Mouse (Mus musculus) embryonic facial prominence, embryonic 11.5 days (tissue): ENCODE measurements around the gene Olfr1378. TPM values are rescaled to one million over a fixed set of nuclear protein-coding genes. Genes with fewer than 3 reads are reported as not detected.

ENCODE experiments used
- ATAC-seq: fragments of 200-750 bp; cut with Nextera tagmentation; replicated peaks from 2 replicates; pipeline ENCODE4 v1.8.0; 2017; ENCODE audit warnings: low read depth; ENCODE audit not compliant: insufficient number of reproducible peaks, low FRiP score, low TSS enrichment
- DNase-seq: peaks from one replicate; pipeline ENCODE4 v3.0.0-alpha.2; 2015; ENCODE audit warnings: low spot score
- H3K27ac ChIP-seq: fragments of 300-500 bp; sonication (generic); replicated peaks from 2 replicates; pipeline ENCODE4 v1.5.1; 2014; ENCODE audit warnings: mild to moderate bottlenecking, low read depth, low read length, control low read depth
- H3K27me3 ChIP-seq: fragments of 300-500 bp; sonication (generic); 2 replicates; pipeline ENCODE4 v1.6.1; 2014; ENCODE audit warnings: mild to moderate bottlenecking, low read length, moderate library complexity, mixed read lengths; ENCODE audit not compliant: control insufficient read depth, insufficient read depth
- H3K36me3 ChIP-seq: fragments of 300-500 bp; sonication (generic); replicated peaks from 2 replicates; pipeline ENCODE4 v1.6.1; 2014; ENCODE audit warnings: low read depth, mild to moderate bottlenecking, low read length, moderate library complexity, mixed read lengths; ENCODE audit not compliant: control insufficient read depth, insufficient read depth
- H3K4me1 ChIP-seq: fragments of 300-500 bp; sonication (generic); 2 replicates; pipeline ENCODE4 v1.6.1; 2014; ENCODE audit warnings: low read length, mixed read lengths; ENCODE audit not compliant: control insufficient read depth, insufficient read depth
- H3K4me2 ChIP-seq: fragments of 300-500 bp; sonication (generic); 2 replicates; pipeline ENCODE4 v1.6.1; 2014; ENCODE audit warnings: low read depth, mild to moderate bottlenecking, control low read depth, low read length, moderate library complexity
- H3K4me3 ChIP-seq: fragments of 300-500 bp; sonication (generic); 2 replicates; pipeline ENCODE4 v1.5.1; 2014; ENCODE audit warnings: low read depth, low read length, control low read depth
- H3K9ac ChIP-seq: fragments of 300-500 bp; sonication (generic); replicated peaks from 2 replicates; pipeline ENCODE4 v1.6.1; 2014; ENCODE audit warnings: mild to moderate bottlenecking, control low read depth, low read length
- H3K9me3 ChIP-seq: fragments of 300-500 bp; sonication (generic); replicated peaks from 2 replicates; pipeline ENCODE4 v1.6.1; 2016; ENCODE audit warnings: mild to moderate bottlenecking, low read length, inconsistent platforms, mixed read lengths; ENCODE audit not compliant: control insufficient read depth
- WGBS: fragments of 180-500 bp; shearing (Covaris S2); extraction: QIAGEN DNeasy Blood & Tissue Kit; methylation state at CpG from one replicate; pipeline ENCODE4 v1.1.7; 2014; 5-methylcytosine and 5-hydroxymethylcytosine counted together
- polyA plus RNA-seq: library from polyadenylated mRNA; unstranded; fragments of >200 nt; fragmentation: Nextera tagmentation; extraction: Ambion mirVana; gene quantifications from 2 replicates; pipeline ENCODE4 v1.2.1, GENCODE M21; 2014

Gene Olfr1378
- polyA plus RNA-seq, 1 experiment from 2014 or later = not detected

DNA sequence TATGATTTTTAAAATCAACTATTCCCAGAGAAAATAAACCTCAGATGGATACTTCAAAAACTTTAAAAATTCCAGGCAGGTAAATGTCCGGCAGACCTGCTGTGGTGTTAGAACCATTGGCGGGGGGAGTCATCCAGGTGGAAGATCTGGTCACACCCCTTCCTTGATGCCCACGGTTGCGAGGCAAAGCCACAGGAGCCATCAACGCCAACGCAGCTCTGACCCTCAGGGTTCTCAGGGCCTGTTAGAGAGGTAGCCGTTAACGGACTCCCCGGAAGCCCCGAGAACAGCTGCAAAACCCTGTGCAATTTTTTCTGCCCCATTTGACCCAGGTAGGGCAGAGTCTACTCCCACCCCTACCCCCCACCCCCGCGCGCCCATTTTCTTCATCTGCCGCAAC is 22.8 kb upstream of the Olfr1378 start, which contains the start of gene 4933414I15Rik:
Gene 4933414I15Rik, minus strand, starts transcription at position 260 of the 400 bp plus-strand sequence.
- ATAC-seq = no peak
- no peaks in the 10 kb centered on the region for H3K9me3 ChIP-seq
- H3K4me3 ChIP-seq = no peak within 1 kb of the TSS
- H3K4me1 ChIP-seq = no peaks in the 10 kb centered on the region
- no peak within 1 kb of the TSS for H3K4me2 ChIP-seq
- H3K9ac ChIP-seq = no peak within 1 kb of the TSS
- H3K27me3 ChIP-seq = no peaks in the 10 kb centered on the region
- no peak for DNase-seq
- 76% methylated on average over 14 of the region's 14 CpGs for whole genome bisulfite sequencing
- no peak within 1 kb of the TSS for H3K27ac ChIP-seq
- no peaks in the 10 kb centered on the region for H3K36me3 ChIP-seq

DNA sequence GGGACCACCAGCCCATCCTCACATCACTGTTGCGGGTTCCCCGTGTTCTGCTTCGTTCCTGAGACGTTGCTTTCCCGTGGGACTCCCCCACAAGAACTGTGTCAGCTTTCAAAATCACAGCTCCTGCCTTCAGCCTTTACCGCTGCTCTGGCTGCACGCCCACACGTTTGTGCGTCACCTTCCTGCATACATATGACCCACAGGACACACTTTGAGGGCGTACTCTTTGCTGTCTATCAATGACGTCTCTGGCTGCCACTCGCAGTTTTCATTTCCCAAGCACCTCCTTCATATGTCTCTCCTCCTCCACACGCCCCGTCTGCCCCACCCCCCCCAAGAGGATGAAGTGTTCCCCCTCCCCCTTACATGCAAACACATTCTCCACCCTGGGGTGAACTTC is 14.0 kb upstream of the Olfr1378 start:
- no peaks in the 10 kb centered on the region for H3K36me3 ChIP-seq
- H3K27ac ChIP-seq = no peak overlapping the region
- DNase-seq = no peak
- no peaks in the 10 kb centered on the region for H3K9me3 ChIP-seq
- no peak for ATAC-seq
- H3K4me2 ChIP-seq = no peak overlapping the region
- no peaks in the 10 kb centered on the region for H3K27me3 ChIP-seq
- H3K4me1 ChIP-seq = no peaks in the 10 kb centered on the region
- 75% methylated on average over 14 of the region's 14 CpGs for WGBS
- no peak overlapping the region for H3K4me3 ChIP-seq
- H3K9ac ChIP-seq = no peak overlapping the region

DNA sequence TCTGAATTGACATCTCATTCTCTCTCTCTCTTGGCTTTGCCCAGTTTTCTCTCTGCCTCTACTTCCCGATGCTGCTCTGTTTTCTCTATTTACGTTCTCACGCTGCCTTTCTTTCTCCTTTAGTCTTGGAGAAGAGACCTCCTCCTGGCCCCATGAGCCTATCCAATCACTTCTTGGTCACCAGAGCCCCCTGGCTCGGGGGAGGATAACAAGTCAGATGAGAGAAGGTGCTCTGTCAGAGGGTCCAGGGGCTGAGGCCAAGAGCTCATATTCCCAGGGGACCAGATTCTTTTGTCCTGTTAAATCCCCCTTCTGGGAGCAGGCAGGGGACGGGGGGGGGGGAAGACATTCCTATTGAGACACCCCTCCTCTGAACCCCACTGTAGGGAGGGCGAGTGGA is 12.7 kb upstream of the Olfr1378 start, which contains the start of gene Prop1:
Gene Prop1, minus strand, starts transcription at position 101 of the 400 bp plus-strand sequence.
- 65% methylated on average over 6 of the region's 6 CpGs for WGBS
- ATAC-seq (no peak), DNase-seq (no peak)
- H3K27ac ChIP-seq = no peak within 1 kb of the TSS
- no peaks in the 10 kb centered on the region for H3K27me3 ChIP-seq
- H3K4me2 ChIP-seq = no peak within 1 kb of the TSS
- H3K9ac ChIP-seq = no peak within 1 kb of the TSS
- H3K4me1 ChIP-seq = no peaks in the 10 kb centered on the region
- H3K4me3 ChIP-seq = no peak within 1 kb of the TSS
- no peaks in the 10 kb centered on the region for H3K9me3 ChIP-seq
- no peaks in the 10 kb centered on the region for H3K36me3 ChIP-seq

DNA sequence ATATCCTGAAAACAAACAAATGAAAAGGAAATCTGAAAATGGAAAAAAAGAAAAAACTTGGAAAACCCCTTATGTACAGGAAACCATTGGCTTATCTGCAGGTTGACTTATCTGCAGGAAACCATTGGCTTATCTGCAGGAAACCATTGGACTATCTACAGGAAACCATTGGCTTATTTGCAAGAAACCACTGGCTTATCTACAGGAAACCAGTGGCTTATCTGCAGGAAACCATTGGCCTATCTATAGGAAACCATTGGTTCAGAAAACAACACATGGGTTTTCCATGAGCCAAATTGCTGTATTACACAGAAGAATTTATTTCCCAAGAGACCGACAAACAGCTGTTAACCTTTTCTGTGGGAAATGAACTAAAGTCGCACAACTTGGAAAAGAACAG is 1.4 kb upstream of the Olfr1378 start:
- no peak for ATAC-seq
- Histone ChIP-seq H3K27me3 (no peaks in the 10 kb centered on the region), H3K27ac (no peak overlapping the region), H3K36me3 (no peaks in the 10 kb centered on the region), H3K4me2 (no peak overlapping the region), H3K4me3 (no peak overlapping the region), H3K9me3 (no peaks in the 10 kb centered on the region), H3K4me1 (no peaks in the 10 kb centered on the region), H3K9ac (no peak overlapping the region)
- peak; percentile 2 for DNase-seq
- 83% methylated on average over 2 of the region's 2 CpGs for WGBS

DNA sequence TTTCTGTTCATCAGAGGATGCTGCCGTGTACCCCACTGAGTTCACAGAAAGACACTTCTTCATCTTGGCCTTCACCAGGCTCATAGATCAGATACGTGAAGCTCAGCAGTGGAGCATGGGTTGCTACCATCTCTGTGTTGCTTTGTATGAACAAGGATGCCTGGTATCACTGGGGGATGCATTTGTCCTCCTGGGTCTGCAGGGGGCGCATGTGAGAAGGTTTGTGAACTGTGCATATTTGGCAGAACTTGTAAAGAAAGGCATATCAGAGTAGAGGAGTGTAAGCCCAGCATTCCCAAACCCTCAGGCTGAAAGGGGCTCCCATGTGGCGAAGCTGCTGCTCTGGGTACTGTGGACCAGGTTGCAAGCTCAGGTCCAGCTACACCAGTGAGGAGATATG is 10.9 kb downstream of the Olfr1378 start:
- 73% methylated on average over 4 of the region's 4 CpGs for WGBS
- ATAC-seq (no peak), DNase-seq (no peak)
- Histone ChIP-seq H3K4me1 (no peaks in the 10 kb centered on the region), H3K4me3 (no peak overlapping the region), H3K27me3 (no peaks in the 10 kb centered on the region), H3K9me3 (no peaks in the 10 kb centered on the region), H3K9ac (no peak overlapping the region), H3K36me3 (no peaks in the 10 kb centered on the region), H3K27ac (no peak overlapping the region), H3K4me2 (no peak overlapping the region)

DNA sequence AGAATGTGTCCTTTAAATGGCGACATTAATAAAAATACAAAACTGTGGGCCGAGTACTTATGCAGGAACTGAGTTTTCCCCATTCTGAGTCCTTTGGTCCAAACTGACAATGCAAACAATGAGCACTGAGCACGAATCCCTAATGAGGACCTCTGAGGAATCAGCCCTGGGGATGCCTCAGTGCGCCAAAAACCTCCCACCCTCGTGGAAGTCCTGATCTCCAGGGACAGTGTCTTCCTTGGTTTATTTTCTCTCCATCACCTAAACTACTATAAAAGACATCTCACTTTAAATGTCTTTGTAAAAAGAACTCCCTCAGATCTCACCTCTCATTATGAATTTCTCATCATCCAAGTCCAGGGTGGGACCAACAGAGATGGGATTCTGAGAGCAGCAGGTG is 15.3 kb downstream of the Olfr1378 start, which contains the start of gene Olfr1377:
Gene Olfr1377, plus strand, starts transcription at position 301 of the 400 bp plus-strand sequence.
- Histone ChIP-seq H3K36me3 (no peaks in the 10 kb centered on the region), H3K4me1 (no peaks in the 10 kb centered on the region), H3K4me3 (no peak within 1 kb of the TSS), H3K27me3 (no peaks in the 10 kb centered on the region), H3K27ac (no peak within 1 kb of the TSS), H3K9ac (no peak within 1 kb of the TSS), H3K9me3 (no peaks in the 10 kb centered on the region), H3K4me2 (no peak within 1 kb of the TSS)
- no peak for DNase-seq
- 70% methylated on average over 5 of the region's 5 CpGs for WGBS
- ATAC-seq = no peak

DNA sequence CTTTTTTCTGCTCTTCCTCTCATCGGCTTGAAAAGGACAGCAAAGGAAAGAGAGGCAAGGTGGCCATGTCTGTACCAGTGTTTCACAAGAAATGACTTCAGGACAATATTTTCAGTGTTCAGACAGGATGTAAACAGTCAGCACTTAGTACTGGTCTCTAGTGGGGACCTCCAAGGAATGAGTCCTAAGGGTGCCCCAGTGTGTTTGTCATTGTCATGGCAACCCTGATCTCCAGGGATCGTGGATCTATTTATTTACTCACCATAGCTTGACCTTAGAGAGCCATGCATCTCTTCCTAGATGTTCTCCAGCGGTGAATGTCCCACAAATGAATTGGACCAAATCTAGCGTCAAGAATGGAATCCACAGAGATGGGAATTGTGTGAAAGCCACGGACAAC is 37.0 kb downstream of the Olfr1378 start, which contains the start of gene Olfr51:
Gene Olfr51, plus strand, starts transcription at position 301 of the 400 bp plus-strand sequence.
- H3K36me3 ChIP-seq = no peaks in the 10 kb centered on the region
- H3K4me1 ChIP-seq = no peaks in the 10 kb centered on the region
- H3K4me3 ChIP-seq = no peak within 1 kb of the TSS
- H3K27ac ChIP-seq = no peak within 1 kb of the TSS
- DNase-seq = no peak
- no peaks in the 10 kb centered on the region for H3K9me3 ChIP-seq
- no peak within 1 kb of the TSS for H3K9ac ChIP-seq
- ATAC-seq = no peak
- H3K27me3 ChIP-seq = no peaks in the 10 kb centered on the region
- WGBS = 81% methylated on average over 5 of the region's 5 CpGs
- H3K4me2 ChIP-seq = no peak within 1 kb of the TSS

DNA sequence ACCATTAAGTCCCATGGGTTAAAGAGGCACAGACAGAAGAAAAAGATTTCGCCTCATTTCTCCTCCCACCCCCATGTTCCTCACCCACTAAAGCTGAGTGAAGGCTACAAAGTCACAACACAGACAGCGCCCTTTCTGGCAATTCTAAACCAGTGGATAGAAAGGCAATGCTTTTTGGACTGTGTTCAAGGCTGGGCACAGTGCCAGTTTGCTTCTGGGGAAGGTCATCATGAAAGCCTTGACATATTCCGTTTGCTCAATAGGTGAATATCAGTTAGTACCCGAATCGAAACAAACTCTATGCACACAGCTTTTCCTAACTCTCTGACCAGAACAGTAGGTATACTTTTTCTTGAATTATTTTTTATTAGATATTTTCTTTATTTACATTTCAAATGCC is 45.5 kb downstream of the Olfr1378 start:
- whole genome bisulfite sequencing = 85% methylated on average over 5 of the region's 5 CpGs
- no peak overlapping the region for H3K4me2 ChIP-seq
- H3K27me3 ChIP-seq = no peaks in the 10 kb centered on the region
- no peak overlapping the region for H3K27ac ChIP-seq
- no peak overlapping the region for H3K4me3 ChIP-seq
- no peak overlapping the region for H3K9ac ChIP-seq
- no peak for DNase-seq
- no peak for ATAC-seq
- no peaks in the 10 kb centered on the region for H3K9me3 ChIP-seq
- H3K36me3 ChIP-seq = no peaks in the 10 kb centered on the region
- no peaks in the 10 kb centered on the region for H3K4me1 ChIP-seq
